Mouse (Mus musculus) heart, adult 18-20 months (tissue): ENCODE measurements around the gene Bpifa6. TPM values are rescaled to one million over a fixed set of nuclear protein-coding genes. Genes with fewer than 3 reads are reported as not detected.

ENCODE experiments used
- DNase-seq, 2 experiments: peaks; one replicate each; pipeline ENCODE4 v3.0.0; 2021 to 2022; ENCODE audit warnings: mixed read lengths in 1 of 2
- total RNA-seq, 2 experiments: library from RNA; stranded (reverse); gene quantifications; 2 replicates each; pipeline ENCODE4 v1.2.3; 2021

Bpifa6 gene
- total RNA-seq, 2 experiments from 2014 or later: not detected

DNA sequence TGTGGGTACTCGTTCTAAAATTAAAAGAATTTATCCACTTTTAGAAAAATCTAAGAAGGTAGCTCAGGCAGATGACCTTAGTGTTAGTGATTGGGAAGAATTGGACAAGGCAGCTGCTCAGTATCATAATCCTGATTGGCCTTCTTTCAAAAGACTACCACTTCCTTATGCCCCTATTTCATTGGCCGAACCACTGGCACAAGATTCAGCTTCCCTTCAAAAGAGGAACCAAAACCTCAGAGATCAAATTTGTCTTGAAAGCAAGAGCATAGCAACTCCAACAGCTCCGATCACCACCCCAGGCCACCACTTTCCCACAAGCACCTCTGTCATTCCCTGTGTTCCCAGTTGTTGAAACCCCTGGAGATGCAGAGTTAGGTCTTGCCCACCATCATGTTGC is 70.0 kb downstream of the Bpifa6 start:
- DNase-seq: peak in 1 of 2 experiments; percentile 13

Other genes with a start within 250 kb of the Bpifa6 start
- 10 to 100 TPM; 49.6 to 50.9 TPM for gene Mapre1, start 233.7 kb upstream of the Bpifa6 start, total RNA-seq
- gene Efcab8, start 195.0 kb upstream of the Bpifa6 start, total RNA-seq: not detected
- not detected for gene Sun5, start 103.9 kb upstream of the Bpifa6 start, total RNA-seq
- not detected for gene Bpifb2, start 99.9 kb upstream of the Bpifa6 start, total RNA-seq
- not detected for gene Bpifb6, start 74.6 kb upstream of the Bpifa6 start, total RNA-seq
- gene Bpifb3, start 56.7 kb upstream of the Bpifa6 start, total RNA-seq: not detected
- gene Bpifb4, start 36.7 kb upstream of the Bpifa6 start, total RNA-seq: not detected
- gene Bpifa2, start 33.3 kb downstream of the Bpifa6 start, total RNA-seq: not detected
- not detected for gene Bpifa3, start 155.4 kb downstream of the Bpifa6 start, total RNA-seq
- gene Bpifa1, start 167.9 kb downstream of the Bpifa6 start, total RNA-seq: 100 to 1,000 TPM in 1 of 2 experiments, under 1 TPM in 1; 0.72 to 404 TPM
- gene Bpifa5, start 187.7 kb downstream of the Bpifa6 start, total RNA-seq: not detected
- 1 to 10 TPM in 1 of 2 experiments, not detected in 1; 9.4 TPM for gene Bpifb1, start 215.9 kb downstream of the Bpifa6 start, total RNA-seq
- gene Bpifb5, start 248.8 kb downstream of the Bpifa6 start, total RNA-seq: not detected